Mouse (Mus musculus) hindbrain, postnatal 0 days (tissue): ENCODE data around the gene Begain. TPM values are rescaled to one million over a fixed set of nuclear protein-coding genes. Genes with fewer than 3 reads are reported as not detected.

Experiments
- ATAC-seq: fragments of 200-750 bp; cut with Nextera tagmentation; 2 replicates; pipeline ENCODE4 v1.8.0; 2017; ENCODE audit warnings: mild to moderate bottlenecking, moderate TSS enrichment, moderate library complexity
- DNase-seq: peaks from one replicate; pipeline ENCODE4 v3.0.0-alpha.2; 2015; ENCODE audit warnings: low spot score
- H3K27ac ChIP-seq: fragments of 300-500 bp; sonication (generic); 2 replicates; pipeline ENCODE4 v1.5.1; 2014; ENCODE audit warnings: mild to moderate bottlenecking
- H3K27me3 ChIP-seq: fragments of 300-500 bp; sonication (generic); 2 replicates; pipeline ENCODE4 v1.6.1; 2014; ENCODE audit warnings: low read length, mixed read lengths; ENCODE audit not compliant: insufficient read depth
- H3K36me3 ChIP-seq: fragments of 300-500 bp; sonication (generic); 2 replicates; pipeline ENCODE4 v1.6.1; 2014; ENCODE audit warnings: low read length, mixed read lengths; ENCODE audit not compliant: insufficient read depth
- H3K4me1 ChIP-seq: fragments of 300-500 bp; sonication (generic); 2 replicates; pipeline ENCODE4 v1.6.1; 2014; ENCODE audit warnings: antibody characterized with exemption, low read length, mixed read lengths; ENCODE audit not compliant: insufficient read depth
- H3K4me2 ChIP-seq: fragments of 300-500 bp; sonication (generic); 2 replicates; pipeline ENCODE4 v1.6.1; 2014; ENCODE audit warnings: low read depth, mild to moderate bottlenecking, low read length, moderate library complexity, mixed read lengths
- H3K4me3 ChIP-seq: fragments of 300-500 bp; sonication (generic); 2 replicates; pipeline ENCODE4 v1.5.1; 2014; ENCODE audit warnings: low read length
- H3K9ac ChIP-seq: fragments of 300-500 bp; sonication (generic); replicated peaks from 2 replicates; pipeline ENCODE4 v1.6.1; 2014; ENCODE audit warnings: mild to moderate bottlenecking, low read length, moderate library complexity, mixed read lengths
- H3K9me3 ChIP-seq: fragments of 300-500 bp; sonication (generic); 2 replicates; pipeline ENCODE4 v1.6.1; 2016; ENCODE audit warnings: low read length, mixed read lengths
- CTCF ChIP-seq: IDR thresholded peaks from 2 replicates; pipeline ENCODE4 v1.5.1; 2016; ENCODE audit warnings: antibody characterized with exemption, control low read depth, low read depth
- WGBS: fragments of 180-500 bp; shearing (Covaris S2); extraction: QIAGEN DNeasy Blood & Tissue Kit; methylation state at CpG from one replicate; pipeline ENCODE4 v1.1.7; 2014; 5-methylcytosine and 5-hydroxymethylcytosine counted together
- polyA plus RNA-seq: library from polyadenylated mRNA; unstranded; fragments of >200 nt; fragmentation: Nextera tagmentation; extraction: Ambion mirVana; gene quantifications from 2 replicates; pipeline ENCODE4 v1.2.1, GENCODE M21; 2015
- total RNA-seq: library from RNA; depleted of rRNA; stranded (reverse); fragments of >200 nt; gene quantifications from 2 replicates; pipeline ENCODE4 v1.2.3, GENCODE M21; 2014

The Begain gene
- total and polyA plus RNA-seq, 2 experiments from 2014 or later: 22.4 to 76.9 TPM

DNA sequence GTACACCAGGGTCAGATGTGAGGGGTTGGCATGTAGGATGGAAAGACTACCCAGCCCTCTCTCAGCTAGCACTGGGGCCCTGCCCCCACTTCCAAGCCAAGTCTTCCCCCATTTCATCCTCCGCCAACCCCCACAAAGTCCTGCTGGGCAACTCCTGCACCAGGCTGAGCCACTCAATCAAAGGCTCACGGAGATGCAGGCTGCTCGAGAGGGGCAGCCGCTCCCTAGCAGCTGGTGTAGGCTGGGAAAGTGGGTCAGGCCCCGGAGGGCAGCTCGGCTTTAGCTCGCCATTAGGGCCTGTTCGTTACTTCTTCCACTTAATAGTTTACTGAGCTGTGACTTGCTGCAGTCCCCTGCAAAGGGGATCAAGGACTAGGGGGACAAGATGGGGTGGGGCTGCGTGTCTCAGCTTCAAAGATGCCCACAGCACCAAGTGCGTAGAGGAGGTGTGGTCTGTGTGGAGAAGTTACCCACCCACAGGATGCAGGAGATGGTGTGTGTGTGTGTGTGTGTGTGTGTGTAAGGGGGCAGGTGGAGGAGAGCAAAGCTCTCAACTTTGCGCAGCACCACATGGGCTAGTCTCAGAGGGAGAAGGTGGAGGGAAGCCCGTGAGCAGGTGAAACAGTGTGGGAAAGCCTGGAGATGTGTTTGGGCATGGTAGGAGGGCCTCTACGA is 22.6 kb upstream of the Begain start:
- 48% methylated on average over 13 of the region's 13 CpGs for WGBS
- peak; percentile 48; the same call in 1 of the 2 replicates for ATAC-seq
- H3K4me3 ChIP-seq: no peak overlapping the region
- no peak for TF ChIP-seq CTCF
- H3K27me3 ChIP-seq: no peaks in the 10 kb centered on the region
- H3K36me3 ChIP-seq: no peaks in the 10 kb centered on the region
- H3K9me3 ChIP-seq: no peaks in the 10 kb centered on the region
- H3K9ac ChIP-seq: no peak overlapping the region
- H3K4me1 ChIP-seq: no peaks in the 10 kb centered on the region
- H3K4me2 ChIP-seq: no peak overlapping the region
- DNase-seq: peak; percentile 45
- no peak overlapping the region for H3K27ac ChIP-seq

DNA sequence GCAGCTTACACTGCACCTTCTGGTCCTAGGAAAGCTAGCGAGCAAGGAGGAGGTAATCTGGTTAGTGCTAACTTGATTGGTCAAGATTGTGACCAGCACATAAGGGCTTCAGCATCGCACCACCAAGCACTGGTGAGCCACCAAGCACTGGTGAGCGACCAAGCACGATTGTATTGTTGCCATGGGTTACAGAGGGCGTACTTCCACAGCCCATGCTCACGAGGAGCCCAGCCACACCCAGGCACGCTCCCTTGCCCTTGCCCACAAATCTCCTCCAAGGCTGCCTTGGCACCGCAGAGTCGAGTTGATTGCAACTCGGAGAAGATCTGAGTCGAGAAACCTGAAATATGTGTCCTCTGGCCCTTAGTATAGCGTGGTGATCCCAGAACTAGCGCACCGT is 22.0 kb upstream of the Begain start:
- Histone ChIP-seq H3K27ac (no peak overlapping the region), H3K9ac (no peak overlapping the region), H3K27me3 (no peaks in the 10 kb centered on the region), H3K4me1 (no peaks in the 10 kb centered on the region), H3K9me3 (no peaks in the 10 kb centered on the region), H3K4me3 (no peak overlapping the region), H3K36me3 (no peaks in the 10 kb centered on the region), H3K4me2 (no peak overlapping the region)
- no peak for ATAC-seq
- 76% methylated on average over 14 of the region's 14 CpGs for WGBS
- no peak for TF ChIP-seq CTCF
- DNase-seq: peak; percentile 14

DNA sequence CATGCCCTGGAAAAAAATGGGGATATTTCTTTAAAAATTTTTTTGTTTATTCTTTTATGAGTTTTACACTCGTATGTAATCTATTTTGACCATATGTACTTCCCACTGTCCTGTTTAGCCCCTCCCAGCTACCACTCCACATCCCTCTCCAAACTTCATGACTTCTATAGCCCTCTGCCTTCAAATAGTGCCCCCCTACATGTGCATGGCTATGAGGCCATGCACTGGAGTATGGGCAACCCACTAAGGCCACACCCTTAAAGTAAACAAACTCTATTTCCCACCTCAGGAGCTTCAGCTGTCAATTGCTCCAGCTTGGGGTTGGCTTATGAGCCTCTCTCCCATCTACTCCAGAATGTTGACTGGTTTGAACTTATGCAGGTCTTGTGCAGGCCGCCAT is 18.1 kb upstream of the Begain start:
- ATAC-seq (peak; percentile 30; the same call in 1 of the 2 replicates), DNase-seq (no peak)
- H3K4me1 ChIP-seq: no peaks in the 10 kb centered on the region
- H3K27ac ChIP-seq: no peak overlapping the region
- H3K36me3 ChIP-seq: no peaks in the 10 kb centered on the region
- TF ChIP-seq CTCF: no peak
- no peaks in the 10 kb centered on the region for H3K9me3 ChIP-seq
- no peak overlapping the region for H3K9ac ChIP-seq
- no peak overlapping the region for H3K4me3 ChIP-seq
- 76% methylated on average over 2 of the region's 2 CpGs for WGBS
- no peaks in the 10 kb centered on the region for H3K27me3 ChIP-seq
- no peak overlapping the region for H3K4me2 ChIP-seq

DNA sequence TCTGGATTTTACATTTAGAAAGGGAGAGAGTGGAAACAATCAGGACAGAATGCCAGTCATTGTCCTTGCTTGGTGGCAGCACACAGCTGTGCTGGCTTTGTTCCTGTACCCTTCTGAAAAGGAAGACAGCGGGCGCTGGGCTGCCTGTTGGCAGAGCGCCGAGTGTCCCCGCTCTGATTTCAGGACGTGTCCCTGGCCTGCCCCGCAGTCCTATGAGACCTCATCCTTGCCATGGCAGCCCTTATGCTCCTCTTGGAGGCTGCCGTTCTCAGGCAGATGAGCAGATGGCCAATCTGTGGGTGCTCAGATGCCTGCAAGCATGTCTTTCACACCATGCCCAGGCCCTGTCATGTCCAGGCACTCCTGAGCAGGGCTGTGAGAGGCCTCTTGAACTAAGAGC is 17.7 kb upstream of the Begain start:
- H3K4me1 ChIP-seq: no peaks in the 10 kb centered on the region
- H3K9me3 ChIP-seq: no peaks in the 10 kb centered on the region
- H3K27me3 ChIP-seq: no peaks in the 10 kb centered on the region
- peak overlapping the region; percentile 74 for H3K27ac ChIP-seq
- H3K9ac ChIP-seq: no peak overlapping the region
- DNase-seq: peak; percentile 87
- H3K36me3 ChIP-seq: no peaks in the 10 kb centered on the region
- WGBS: 25% methylated on average over 8 of the region's 8 CpGs
- no peak for TF ChIP-seq CTCF
- no peak overlapping the region for H3K4me3 ChIP-seq
- H3K4me2 ChIP-seq: no peak overlapping the region
- ATAC-seq: peak; percentile 92

DNA sequence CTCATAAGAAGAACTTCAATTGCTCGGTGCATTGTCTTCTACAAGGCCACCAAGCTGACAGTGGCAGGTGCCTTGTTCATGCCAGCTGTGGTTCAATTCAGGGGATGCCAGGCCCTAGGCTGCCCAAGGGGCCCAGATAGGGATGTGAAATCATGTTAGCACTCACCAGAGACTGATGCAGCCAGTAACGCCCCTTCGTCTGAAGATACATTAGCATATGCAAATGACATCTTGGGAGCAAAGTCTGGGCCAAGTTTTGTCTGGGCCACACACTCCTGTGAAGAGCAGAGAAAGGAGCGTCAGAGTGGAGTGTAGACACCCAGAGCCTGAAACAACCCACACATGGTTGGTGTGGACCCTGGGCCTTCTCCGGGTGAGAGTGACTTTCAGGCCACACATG is 17.0 kb upstream of the Begain start:
- no peaks in the 10 kb centered on the region for H3K4me1 ChIP-seq
- H3K9me3 ChIP-seq: no peaks in the 10 kb centered on the region
- peak overlapping the region; percentile 74 for H3K27ac ChIP-seq
- no peak overlapping the region for H3K4me2 ChIP-seq
- DNase-seq: peak; percentile 60
- no peaks in the 10 kb centered on the region for H3K27me3 ChIP-seq
- no peaks in the 10 kb centered on the region for H3K36me3 ChIP-seq
- H3K9ac ChIP-seq: no peak overlapping the region
- WGBS: 27% methylated on average over 5 of the region's 5 CpGs
- TF ChIP-seq CTCF: no peak
- no peak overlapping the region for H3K4me3 ChIP-seq
- ATAC-seq: peak; percentile 74

DNA sequence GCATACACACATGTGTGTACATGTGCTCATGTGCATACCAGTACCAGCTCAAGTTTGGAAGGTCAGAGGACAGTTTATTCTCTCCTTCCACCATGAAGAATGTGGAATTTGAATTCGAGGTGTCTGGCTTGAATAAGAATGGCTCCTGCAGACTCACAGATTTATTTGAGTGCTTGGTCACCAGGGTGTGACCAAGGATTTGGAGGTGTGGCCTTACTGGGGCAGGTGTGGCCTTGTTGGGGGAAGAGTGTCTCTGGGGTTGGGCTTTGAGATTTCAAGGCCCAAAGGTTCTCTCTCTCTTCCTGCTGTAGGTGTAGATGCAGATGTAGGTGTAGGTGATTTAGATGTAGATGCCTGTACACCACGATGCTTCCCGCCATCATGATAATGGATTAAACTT is 15.5 kb upstream of the Begain start:
- H3K9me3 ChIP-seq: no peaks in the 10 kb centered on the region
- 88% methylated on average over 3 of the region's 3 CpGs for WGBS
- no peaks in the 10 kb centered on the region for H3K27me3 ChIP-seq
- H3K4me2 ChIP-seq: no peak overlapping the region
- TF ChIP-seq CTCF: no peak
- DNase-seq (no peak), ATAC-seq (no peak)
- H3K36me3 ChIP-seq: no peaks in the 10 kb centered on the region
- H3K9ac ChIP-seq: no peak overlapping the region
- no peak overlapping the region for H3K4me3 ChIP-seq
- H3K4me1 ChIP-seq: no peaks in the 10 kb centered on the region
- no peak overlapping the region for H3K27ac ChIP-seq

DNA sequence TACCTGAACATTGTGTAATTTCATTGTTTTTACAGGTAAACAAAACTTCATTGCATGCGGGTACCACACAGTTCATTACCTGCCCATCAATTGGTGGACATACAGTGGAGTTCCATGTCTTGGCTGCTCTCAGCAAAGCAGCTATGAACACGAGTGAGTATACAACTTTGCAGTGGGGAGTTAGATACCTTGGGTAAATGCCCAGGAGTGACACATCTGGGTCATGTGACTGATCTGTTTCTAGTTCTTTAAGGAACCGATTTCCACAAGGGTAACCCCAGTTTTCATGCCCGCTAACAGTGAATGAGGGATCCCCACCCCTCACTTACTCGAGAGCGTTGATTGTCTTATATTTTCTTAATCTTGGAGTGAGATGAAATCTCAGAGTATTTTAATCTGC is 9.0 kb upstream of the Begain start:
- WGBS: 84% methylated on average over 6 of the region's 6 CpGs
- no peak for ATAC-seq
- Histone ChIP-seq H3K9ac (no peak overlapping the region), H3K27me3 (no peaks in the 10 kb centered on the region), H3K4me3 (no peak overlapping the region), H3K9me3 (no peaks in the 10 kb centered on the region), H3K4me2 (no peak overlapping the region), H3K36me3 (no peaks in the 10 kb centered on the region), H3K4me1 (no peaks in the 10 kb centered on the region), H3K27ac (no peak overlapping the region)
- no peak for TF ChIP-seq CTCF
- no peak for DNase-seq
